Mouse (Mus musculus) ES-CJ7 (cell line): ENCODE measurements around the gene Ccdc17.

ENCODE experiments used
- DNase-seq: peaks from one replicate; pipeline ENCODE4 v3.0.0; 2011; ENCODE audit warnings: low read depth, low spot score

The Ccdc17 gene

GRCm38 (mm10) chr4:116644326-116644725, 47.9 kb downstream of the Ccdc17 start:
- peak; percentile 80 for DNase-seq

- no peak for DNase-seq
Observed at GRCm38 (mm10) chr4:116645624-116646023, 49.2 kb downstream of the Ccdc17 start.

- no peak for DNase-seq
Observed at GRCm38 (mm10) chr4:116649411-116649810, 53.0 kb downstream of the Ccdc17 start.
